Mouse (Mus musculus) liver, embryonic 12.5 days (tissue): ENCODE data around the gene Brca1. TPM values are rescaled to one million over a fixed set of nuclear protein-coding genes. Genes with fewer than 3 reads are reported as not detected.
"Not testable (repeated sequence)": the region's sequence is repeated elsewhere in the genome, so short reads cannot be mapped to it uniquely, and the experiment has no call there.

ENCODE experiments used
- ATAC-seq: fragments of 200-750 bp; cut with Nextera tagmentation; 2 replicates; pipeline ENCODE4 v1.8.0; 2017; ENCODE audit warnings: moderate number of reproducible peaks, mild to moderate bottlenecking, moderate library complexity
- H3K27ac ChIP-seq: fragments of 300-500 bp; sonication (generic); 2 replicates; pipeline ENCODE4 v1.5.1; 2016; ENCODE audit warnings: mild to moderate bottlenecking
- H3K27me3 ChIP-seq: fragments of 300-500 bp; sonication (generic); replicated peaks from 2 replicates; pipeline ENCODE4 v1.6.1; 2016; ENCODE audit warnings: mild to moderate bottlenecking, moderate library complexity
- H3K36me3 ChIP-seq: fragments of 300-500 bp; sonication (generic); 2 replicates; pipeline ENCODE4 v1.6.1; 2016; ENCODE audit warnings: mild to moderate bottlenecking, moderate library complexity
- H3K4me1 ChIP-seq: fragments of 300-500 bp; sonication (generic); 2 replicates; pipeline ENCODE4 v1.6.1; 2016
- H3K4me2 ChIP-seq: fragments of 300-500 bp; sonication (generic); 2 replicates; pipeline ENCODE4 v1.6.1; 2016; ENCODE audit warnings: mild to moderate bottlenecking, moderate library complexity
- H3K4me3 ChIP-seq: fragments of 300-500 bp; sonication (generic); 2 replicates; pipeline ENCODE4 v1.5.1; 2016; ENCODE audit warnings: mild to moderate bottlenecking, moderate library complexity
- H3K9ac ChIP-seq: fragments of 300-500 bp; sonication (generic); 2 replicates; pipeline ENCODE4 v1.6.1; 2016; ENCODE audit warnings: mild to moderate bottlenecking, moderate library complexity
- H3K9me3 ChIP-seq: fragments of 300-500 bp; sonication (generic); replicated peaks from 2 replicates; pipeline ENCODE4 v1.6.1; 2016; ENCODE audit warnings: mild to moderate bottlenecking, moderate library complexity
- WGBS: fragments of 180-500 bp; shearing (Covaris S2); methylation state at CpG from one replicate; pipeline ENCODE4 v1.1.7; 2016; ENCODE audit not compliant: insufficient replicate concordance; 5-methylcytosine and 5-hydroxymethylcytosine counted together
- polyA plus RNA-seq: library from polyadenylated mRNA; unstranded; fragments of >200 nt; fragmentation: Nextera tagmentation; extraction: Ambion mirVana; gene quantifications from 2 replicates; pipeline ENCODE4 v1.2.1, GENCODE M21; 2016

Gene Brca1
- polyA plus RNA-seq, 1 experiment from 2014 or later, result 17.2 TPM

DNA sequence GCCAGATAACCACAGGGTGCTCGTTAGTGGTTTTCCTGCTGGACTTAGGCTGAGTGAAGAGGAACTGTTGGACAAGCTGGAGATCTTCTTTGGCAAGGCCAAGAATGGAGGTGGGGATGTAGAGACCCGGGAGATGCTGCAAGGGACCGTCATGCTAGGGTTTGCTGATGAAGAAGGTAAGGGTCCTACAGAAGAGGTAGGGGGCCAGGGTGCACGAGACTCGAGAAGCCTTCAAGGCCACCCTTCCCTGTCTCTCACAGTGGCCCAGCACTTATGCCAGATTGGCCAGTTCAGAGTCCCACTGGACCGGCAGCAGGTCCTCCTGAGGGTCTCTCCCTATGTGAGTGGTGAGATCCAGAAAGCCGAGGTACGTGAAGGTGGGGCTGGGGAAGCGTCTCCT, 94.1 kb downstream of the Brca1 start:
- WGBS, result 81% methylated on average over 9 of the region's 9 CpGs

GRCm38 (mm10) chr11:101455627-101456026, 96.1 kb downstream of the Brca1 start:
- 79% methylated on average over 7 of the region's 7 CpGs for WGBS
- Histone ChIP-seq H3K4me1 (peaks cover 36% of the 10 kb centered on the region), H3K4me3 (no peak overlapping the region), H3K27me3 (no peaks in the 10 kb centered on the region), H3K9me3 (no peaks in the 10 kb centered on the region), H3K4me2 (no peak overlapping the region), H3K27ac (no peak overlapping the region), H3K9ac (no peak overlapping the region), H3K36me3 (peaks cover 53% of the 10 kb centered on the region)
- no peak for ATAC-seq

More for the DNA sequence above, 94.1 kb downstream of the Brca1 start:
- no peaks in the 10 kb centered on the region for H3K27me3 ChIP-seq
- no peak overlapping the region for H3K4me2 ChIP-seq
- ATAC-seq, result no peak
- no peaks in the 10 kb centered on the region for H3K9me3 ChIP-seq
- no peak overlapping the region for H3K27ac ChIP-seq
- peaks cover 24% of the 10 kb centered on the region for H3K4me1 ChIP-seq
- peaks cover 70% of the 10 kb centered on the region for H3K36me3 ChIP-seq
- H3K4me3 ChIP-seq, result no peak overlapping the region
- H3K9ac ChIP-seq, result no peak overlapping the region

- no peak for ATAC-seq
- Histone ChIP-seq H3K9me3 (no peaks in the 10 kb centered on the region), H3K36me3 (peaks cover 44% of the 10 kb centered on the region), H3K4me3 (no peak overlapping the region), H3K9ac (no peak overlapping the region), H3K4me2 (no peak overlapping the region), H3K4me1 (peaks cover 38% of the 10 kb centered on the region), H3K27me3 (no peaks in the 10 kb centered on the region), H3K27ac (no peak overlapping the region)
- WGBS, result 83% methylated on average over 6 of the region's 6 CpGs
Observed at GRCm38 (mm10) chr11:101454702-101455101, 97.1 kb downstream of the Brca1 start.

GRCm38 (mm10) chr11:101452093-101452774, 99.5 kb downstream of the Brca1 start:
- Histone ChIP-seq H3K4me1 (peaks cover 52% of the 10 kb centered on the region), H3K9ac (no peak overlapping the region), H3K4me2 (no peak overlapping the region), H3K36me3 (peaks cover 19% of the 10 kb centered on the region), H3K27ac (no peak overlapping the region), H3K9me3 (no peaks in the 10 kb centered on the region), H3K4me3 (no peak overlapping the region; the same call in 1 of the 2 replicates), H3K27me3 (no peaks in the 10 kb centered on the region)
- whole genome bisulfite sequencing, result 53% methylated on average over 10 of the region's 10 CpGs
- ATAC-seq, result no peak

- WGBS, result 89% methylated on average over 10 of the region's 10 CpGs
- peaks cover 52% of the 10 kb centered on the region for H3K4me1 ChIP-seq
Observed at GRCm38 (mm10) chr11:101451536-101451935, 100.2 kb downstream of the Brca1 start.

DNA sequence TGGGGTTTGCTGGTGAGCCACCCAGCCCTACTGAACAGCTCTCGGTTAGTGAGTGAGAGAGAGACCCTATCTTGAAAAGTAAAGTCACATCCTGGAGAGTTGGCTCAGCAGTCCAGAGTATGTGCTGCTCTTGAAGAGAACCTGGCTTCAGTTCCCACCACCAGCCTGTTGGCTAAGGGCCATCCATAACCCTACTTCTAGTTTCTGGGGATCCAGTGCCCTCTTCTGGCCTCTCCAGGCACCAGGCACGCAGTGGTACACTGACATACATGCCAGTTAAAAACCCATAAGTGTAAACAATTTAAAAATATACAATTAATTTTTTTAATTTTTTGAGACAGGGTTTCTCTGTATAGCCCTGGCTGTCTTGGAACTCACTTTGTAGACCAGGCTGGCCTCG, 101.4 kb downstream of the Brca1 start:
- no peak overlapping the region for H3K4me3 ChIP-seq
- peaks cover 56% of the 10 kb centered on the region for H3K4me1 ChIP-seq
- H3K27me3 ChIP-seq, result no peaks in the 10 kb centered on the region
- WGBS, result 79% methylated on average over 3 of the region's 3 CpGs
- no peak overlapping the region for H3K27ac ChIP-seq
- peaks cover 17% of the 10 kb centered on the region for H3K36me3 ChIP-seq
- H3K9me3 ChIP-seq, result no peaks in the 10 kb centered on the region
- no peak overlapping the region for H3K9ac ChIP-seq
- ATAC-seq, result no peak
- H3K4me2 ChIP-seq, result 0 out of 2 replicates have a peak overlapping the region, but pooled peaks have one; percentile 8

More at GRCm38 (mm10) chr11:101451536-101451935, 100.2 kb downstream of the Brca1 start:
- H3K27me3 ChIP-seq, result no peaks in the 10 kb centered on the region
- no peak overlapping the region; the same call in 1 of the 2 replicates for H3K4me3 ChIP-seq
- no peak overlapping the region for H3K27ac ChIP-seq
- H3K36me3 ChIP-seq, result peaks cover 13% of the 10 kb centered on the region
- ATAC-seq, result no peak
- no peak overlapping the region for H3K4me2 ChIP-seq
- no peaks in the 10 kb centered on the region for H3K9me3 ChIP-seq
- no peak overlapping the region for H3K9ac ChIP-seq

GRCm38 (mm10) chr11:101449596-101449995, 102.2 kb downstream of the Brca1 start:
- not testable (repeated sequence) for H3K27me3 ChIP-seq, ATAC-seq, H3K9me3 ChIP-seq
- Histone ChIP-seq H3K27ac (peak overlapping the region; percentile 96), H3K4me2 (peak overlapping the region; percentile 85), H3K36me3 (peaks cover 25% of the 10 kb centered on the region), H3K9ac (0 out of 2 replicates have a peak overlapping the region, but pooled peaks have one; percentile 85), H3K4me1 (peaks cover 61% of the 10 kb centered on the region), H3K4me3 (peak overlapping the region; percentile 81)
- 65% methylated on average over 4 of the region's 4 CpGs for WGBS

GRCm38 (mm10) chr11:101448899-101449298, 102.9 kb downstream of the Brca1 start:
- Histone ChIP-seq H3K36me3 (peaks cover 31% of the 10 kb centered on the region), H3K9ac (peak overlapping the region; percentile 85), H3K27me3 (no peaks in the 10 kb centered on the region), H3K4me1 (peaks cover 68% of the 10 kb centered on the region), H3K9me3 (no peaks in the 10 kb centered on the region), H3K27ac (peak overlapping the region; percentile 96), H3K4me2 (peak overlapping the region; percentile 85), H3K4me3 (peak overlapping the region; percentile 81)
- ATAC-seq, result peak; percentile 36; the same call in 1 of the 2 replicates
- 42% methylated on average over 4 of the region's 4 CpGs for WGBS

GRCm38 (mm10) chr11:101448274-101448746, 103.4 kb downstream of the Brca1 start, which contains the start of gene Ifi35:
TSS of gene Ifi35 (plus strand) at chr11:101448407.
- Histone ChIP-seq H3K27me3 (no peaks in the 10 kb centered on the region), H3K27ac (peak within 1 kb of the TSS; percentile 96), H3K9me3 (no peaks in the 10 kb centered on the region), H3K4me1 (peaks cover 74% of the 10 kb centered on the region), H3K9ac (peak within 1 kb of the TSS; percentile 85), H3K4me3 (peak within 1 kb of the TSS; percentile 81), H3K36me3 (peaks cover 31% of the 10 kb centered on the region), H3K4me2 (peak within 1 kb of the TSS; percentile 85)
- WGBS, result 6% methylated on average over 10 of the region's 10 CpGs
- peak; percentile 89 for ATAC-seq

DNA sequence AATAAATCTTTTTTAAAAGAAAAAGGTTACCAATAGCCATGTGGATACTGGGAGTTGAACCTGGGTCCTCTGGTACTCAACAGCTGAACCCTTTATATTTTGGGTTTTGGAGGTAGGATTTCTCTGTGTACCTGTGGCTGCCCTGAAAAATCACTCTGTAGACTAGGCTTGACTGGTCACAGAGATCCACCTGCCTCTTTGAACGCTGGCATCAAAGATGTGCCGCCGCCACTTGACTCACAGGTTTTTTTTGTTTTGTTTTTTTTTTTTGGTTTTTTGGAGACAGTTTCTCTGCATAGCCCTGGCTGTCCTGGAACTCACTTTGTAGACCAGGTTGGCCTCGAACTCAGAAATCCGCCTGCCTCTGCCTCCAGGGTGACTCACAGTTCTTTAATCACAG, 104.0 kb downstream of the Brca1 start:
- Histone ChIP-seq H3K36me3 (peaks cover 35% of the 10 kb centered on the region), H3K27ac (peak overlapping the region; percentile 96), H3K4me3 (peak overlapping the region; percentile 81), H3K4me2 (peak overlapping the region; percentile 85), H3K4me1 (peaks cover 79% of the 10 kb centered on the region), H3K27me3 (no peaks in the 10 kb centered on the region), H3K9ac (no peak overlapping the region; the same call in 1 of the 2 replicates), H3K9me3 (no peaks in the 10 kb centered on the region)
- 79% methylated on average over 5 of the region's 5 CpGs for WGBS
- no peak for ATAC-seq

GRCm38 (mm10) chr11:101446860-101447259, 104.9 kb downstream of the Brca1 start:
- ATAC-seq, H3K4me3 ChIP-seq, H3K27ac ChIP-seq, H3K27me3 ChIP-seq, H3K4me2 ChIP-seq, H3K9me3 ChIP-seq, H3K9ac ChIP-seq: not testable (repeated sequence)
- WGBS, result 78% methylated on average over 8 of the region's 8 CpGs
- Histone ChIP-seq H3K36me3 (peaks cover 36% of the 10 kb centered on the region), H3K4me1 (peaks cover 71% of the 10 kb centered on the region)

DNA sequence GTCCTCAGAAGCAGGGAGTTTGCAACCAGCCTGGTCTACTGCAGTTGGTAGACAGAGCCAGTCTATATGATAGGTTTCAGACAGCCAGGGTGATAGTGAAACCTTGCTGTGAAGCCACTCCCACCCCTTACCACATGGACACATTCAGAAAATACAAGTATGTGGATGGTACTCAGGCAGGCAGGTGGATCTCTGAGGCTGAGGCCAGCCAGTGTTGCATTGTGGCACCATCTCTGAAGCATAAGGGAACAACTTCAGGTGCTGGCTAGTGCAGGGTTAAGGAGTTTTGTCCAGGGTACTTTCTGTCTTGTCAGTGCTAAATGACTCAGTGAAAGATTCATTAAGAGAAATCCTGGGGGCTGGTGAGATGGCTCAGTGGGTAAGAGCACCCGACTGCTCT, 105.4 kb downstream of the Brca1 start:
- Histone ChIP-seq H3K27me3 (no peaks in the 10 kb centered on the region), H3K4me1 (peaks cover 66% of the 10 kb centered on the region), H3K36me3 (peaks cover 36% of the 10 kb centered on the region), H3K27ac (peak overlapping the region; percentile 71), H3K9ac (no peak overlapping the region), H3K4me3 (no peak overlapping the region), H3K9me3 (no peaks in the 10 kb centered on the region), H3K4me2 (no peak overlapping the region)
- no peak for ATAC-seq
- 54% methylated on average over 1 of the region's 1 CpGs for WGBS
